Mouse (Mus musculus): ENCODE data around the gene Gm42878.

Gene Gm42878

GRCm38 (mm10) chr5:121544910-121545792 lies at the start of gene Gm42878, which contains the start of gene Adam1a:
Gm42878 (minus strand) TSS chr5:121545482.
Adam1a (minus strand) TSS chr5:121545482.
- no peak for DNase-seq (ENCODE audit: low read depth, low spot score)

GRCm38 (mm10) chr5:121594714-121595313 lies 49.5 kb upstream of the Gm42878 start:
- DNase-seq (ENCODE audit: low read depth, low spot score): no peak

- peak; percentile 61 for DNase-seq (ENCODE audit: low read depth, low spot score)
Measured at GRCm38 (mm10) chr5:121593451-121594401, 48.4 kb upstream of the Gm42878 start, which contains the start of gene Aldh2. Aldh2 (minus strand) TSS chr5:121593824.

- DNase-seq (ENCODE audit: low read depth, low spot score): no peak
Measured at GRCm38 (mm10) chr5:121592816-121593407, 47.6 kb upstream of the Gm42878 start.

GRCm38 (mm10) chr5:121592064-121592815 lies 47.0 kb upstream of the Gm42878 start:
- no peak for DNase-seq (ENCODE audit: low read depth, low spot score)

- no peak for DNase-seq (ENCODE audit: low read depth, low spot score)
Measured at GRCm38 (mm10) chr5:121591417-121592063, 46.3 kb upstream of the Gm42878 start.

GRCm38 (mm10) chr5:121589928-121590327 lies 44.6 kb upstream of the Gm42878 start:
- no peak for DNase-seq (ENCODE audit: low read depth, low spot score)

GRCm38 (mm10) chr5:121586400-121587039 lies 41.2 kb upstream of the Gm42878 start:
- DNase-seq (ENCODE audit: low read depth, low spot score): no peak

GRCm38 (mm10) chr5:121585699-121586098 lies 40.4 kb upstream of the Gm42878 start:
- DNase-seq (ENCODE audit: low read depth, low spot score): no peak

GRCm38 (mm10) chr5:121585005-121585404 lies 39.7 kb upstream of the Gm42878 start:
- DNase-seq (ENCODE audit: low read depth, low spot score): no peak

- peak; percentile 14 for DNase-seq (ENCODE audit: low read depth, low spot score)
Measured at GRCm38 (mm10) chr5:121583765-121584501, 38.7 kb upstream of the Gm42878 start.

GRCm38 (mm10) chr5:121581945-121582344 lies 36.7 kb upstream of the Gm42878 start:
- DNase-seq (ENCODE audit: low read depth, low spot score): no peak

GRCm38 (mm10) chr5:121576927-121577488 lies 31.7 kb upstream of the Gm42878 start:
- DNase-seq (ENCODE audit: low read depth, low spot score): no peak

- no peak for DNase-seq (ENCODE audit: low read depth, low spot score)
Measured at GRCm38 (mm10) chr5:121575867-121576266, 30.6 kb upstream of the Gm42878 start.

GRCm38 (mm10) chr5:121574145-121574544 lies 28.9 kb upstream of the Gm42878 start:
- DNase-seq (ENCODE audit: low read depth, low spot score): no peak

GRCm38 (mm10) chr5:121570787-121571186 lies 25.5 kb upstream of the Gm42878 start:
- DNase-seq (ENCODE audit: low read depth, low spot score): no peak

- DNase-seq (ENCODE audit: low read depth, low spot score): no peak
Measured at GRCm38 (mm10) chr5:121569881-121570420, 24.7 kb upstream of the Gm42878 start.

- DNase-seq (ENCODE audit: low read depth, low spot score): no peak
Measured at GRCm38 (mm10) chr5:121566035-121566681, 20.9 kb upstream of the Gm42878 start.
